Mouse (Mus musculus) lung, postnatal 0 days (tissue): ENCODE results near the gene Epo. TPM values are rescaled to one million over a fixed set of nuclear protein-coding genes. Genes with fewer than 3 reads are reported as not detected.
A peak's percentile ranks its signal among the peaks of the same experiment; 100 is the strongest.

Experiments used
- ATAC-seq: fragments of 200-750 bp; cut with Nextera tagmentation; 2 replicates; pipeline ENCODE4 v1.8.0; 2017; ENCODE audit warnings: moderate library complexity
- DNase-seq: peaks from one replicate; pipeline ENCODE4 v3.0.0-alpha.2; 2016; ENCODE audit warnings: low spot score
- H3K27ac ChIP-seq: fragments of 300-500 bp; sonication (generic); 2 replicates; pipeline ENCODE4 v1.5.1; 2014; ENCODE audit warnings: antibody characterized with exemption, mild to moderate bottlenecking, low read length, mixed read lengths
- H3K27me3 ChIP-seq: fragments of 300-500 bp; sonication (generic); replicated peaks from 2 replicates; pipeline ENCODE4 v1.6.1; 2014; ENCODE audit warnings: low read length, mixed read lengths; ENCODE audit not compliant: insufficient read depth
- H3K36me3 ChIP-seq: fragments of 300-500 bp; sonication (generic); 2 replicates; pipeline ENCODE4 v1.6.1; 2014; ENCODE audit warnings: low read length, mixed read lengths; ENCODE audit not compliant: insufficient read depth
- H3K4me1 ChIP-seq: fragments of 300-500 bp; sonication (generic); 2 replicates; pipeline ENCODE4 v1.6.1; 2014; ENCODE audit warnings: antibody characterized with exemption, low read depth, low read length, mixed read lengths; ENCODE audit not compliant: insufficient read depth
- H3K4me2 ChIP-seq: fragments of 300-500 bp; sonication (generic); replicated peaks from 2 replicates; pipeline ENCODE4 v1.6.1; 2014; ENCODE audit warnings: low read depth, mild to moderate bottlenecking, low read length, moderate library complexity, mixed read lengths
- H3K4me3 ChIP-seq: fragments of 300-500 bp; sonication (generic); 2 replicates; pipeline ENCODE4 v1.5.1; 2014; ENCODE audit warnings: low read depth, low read length
- H3K9ac ChIP-seq: fragments of 300-500 bp; sonication (generic); replicated peaks from 2 replicates; pipeline ENCODE4 v1.6.1; 2014; ENCODE audit warnings: low read depth, mild to moderate bottlenecking
- H3K9me3 ChIP-seq: fragments of 300-500 bp; sonication (generic); 2 replicates; pipeline ENCODE4 v1.6.1; 2016; ENCODE audit warnings: low read length, mixed read lengths
- CTCF ChIP-seq: IDR thresholded peaks from 2 replicates; pipeline ENCODE4 v1.5.1; 2016; ENCODE audit warnings: antibody characterized with exemption, mild to moderate bottlenecking
- EP300 ChIP-seq: IDR thresholded peaks from 2 replicates; pipeline ENCODE4 v1.6.1; 2016; ENCODE audit warnings: antibody characterized with exemption, mild to moderate bottlenecking, control low read depth
- WGBS: fragments of 180-500 bp; shearing (Covaris S2); extraction: QIAGEN DNeasy Blood & Tissue Kit; methylation state at CpG from one replicate; pipeline ENCODE4 v1.1.7; 2014; 5-methylcytosine and 5-hydroxymethylcytosine counted together
- polyA plus RNA-seq: library from polyadenylated mRNA; unstranded; fragments of >200 nt; fragmentation: Nextera tagmentation; extraction: Ambion mirVana; gene quantifications from 2 replicates; pipeline ENCODE4 v1.2.1, GENCODE M21; 2015

Gene Epo
- polyA plus RNA-seq: not detected in 2 replicates

DNA sequence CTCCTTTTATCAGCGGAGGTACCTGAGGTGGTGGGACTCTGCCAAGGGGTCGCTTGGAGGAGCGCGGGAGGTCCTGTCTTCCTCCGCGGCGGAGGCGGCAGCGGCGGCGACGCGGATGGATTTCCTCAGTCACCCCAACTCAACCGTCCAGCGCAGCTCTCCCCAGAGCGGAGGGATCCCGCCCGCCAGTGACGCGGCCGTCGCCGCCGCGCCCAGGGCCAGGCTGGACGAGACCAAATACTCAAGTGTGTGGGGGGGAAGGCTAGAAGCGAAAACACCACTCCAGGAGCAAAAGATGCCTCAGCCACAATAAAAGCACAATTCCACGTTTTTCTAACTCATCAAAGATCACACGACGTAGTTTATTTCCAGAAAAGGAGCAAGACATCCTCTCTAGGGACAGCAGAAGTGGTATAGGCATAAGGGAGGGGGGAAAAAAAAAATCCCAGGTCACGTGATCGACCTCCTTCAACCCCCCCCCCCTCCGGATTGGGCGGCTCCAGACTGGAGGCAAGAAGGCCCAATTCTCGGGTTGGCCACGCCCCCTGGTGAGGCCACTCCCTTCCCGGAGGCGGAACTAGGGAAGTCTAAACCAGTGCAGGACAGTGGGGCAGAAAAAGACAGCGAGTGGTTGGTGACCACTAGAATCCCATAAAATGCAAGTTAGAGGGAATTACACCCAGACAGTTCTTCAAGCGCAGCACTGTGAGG is at the start of gene Epo, which contains the start of gene Gnb2:
Gene Epo, minus strand, starts transcription at position 126 of the 711 bp plus-strand sequence.
Gene Gnb2, minus strand, starts transcription at position 394 of the 711 bp plus-strand sequence.
- peak within 1 kb of the TSS; percentile 75 for H3K4me3 ChIP-seq
- H3K4me1 ChIP-seq: peaks cover 10% of the 10 kb centered on the region
- ATAC-seq (peak; percentile 81), DNase-seq (peak; percentile 97)
- under 1% methylated on average over 30 of the region's 40 CpGs for WGBS
- peak within 1 kb of the TSS; percentile 89 for H3K27ac ChIP-seq
- H3K4me2 ChIP-seq: peak within 1 kb of the TSS; percentile 92
- H3K9ac ChIP-seq: peak within 1 kb of the TSS; percentile 79
- no peaks in the 10 kb centered on the region for H3K9me3 ChIP-seq
- H3K27me3 ChIP-seq: no peaks in the 10 kb centered on the region
- TF ChIP-seq EP300 (peak; percentile 77), CTCF (no peak)
- peaks cover 11% of the 10 kb centered on the region for H3K36me3 ChIP-seq

DNA sequence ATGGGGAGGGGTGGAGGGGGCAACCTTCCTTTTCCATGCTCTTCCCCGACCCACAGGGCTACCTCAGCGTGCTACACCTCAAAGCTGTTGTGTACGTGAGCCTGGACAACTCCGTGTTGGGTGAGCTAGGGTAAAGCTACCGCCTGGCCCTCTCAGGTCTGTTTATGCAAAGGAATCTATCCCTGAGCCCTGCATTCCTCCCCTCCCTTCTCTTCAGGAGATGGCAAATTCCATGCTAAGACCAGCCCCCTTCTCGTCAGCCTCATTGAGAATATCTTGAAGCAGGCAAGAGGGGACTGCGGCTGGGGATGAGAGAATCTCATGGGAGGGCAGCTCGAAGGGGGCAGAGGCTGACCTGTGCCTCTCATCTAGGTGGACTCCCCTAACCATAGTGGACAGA is 49.7 kb upstream of the Epo start:
- peak; percentile 67 for ATAC-seq
- Histone ChIP-seq H3K4me2 (no peak overlapping the region), H3K4me3 (no peak overlapping the region), H3K9ac (no peak overlapping the region), H3K27me3 (no peaks in the 10 kb centered on the region), H3K27ac (no peak overlapping the region), H3K4me1 (peaks cover 7% of the 10 kb centered on the region; the same call in 1 of the 2 replicates), H3K9me3 (no peaks in the 10 kb centered on the region), H3K36me3 (no peaks in the 10 kb centered on the region)
- 28% methylated on average over 8 of the region's 8 CpGs for WGBS
- no peak for TF ChIP-seq EP300
- no peak for TF ChIP-seq CTCF
- DNase-seq: peak; percentile 68

DNA sequence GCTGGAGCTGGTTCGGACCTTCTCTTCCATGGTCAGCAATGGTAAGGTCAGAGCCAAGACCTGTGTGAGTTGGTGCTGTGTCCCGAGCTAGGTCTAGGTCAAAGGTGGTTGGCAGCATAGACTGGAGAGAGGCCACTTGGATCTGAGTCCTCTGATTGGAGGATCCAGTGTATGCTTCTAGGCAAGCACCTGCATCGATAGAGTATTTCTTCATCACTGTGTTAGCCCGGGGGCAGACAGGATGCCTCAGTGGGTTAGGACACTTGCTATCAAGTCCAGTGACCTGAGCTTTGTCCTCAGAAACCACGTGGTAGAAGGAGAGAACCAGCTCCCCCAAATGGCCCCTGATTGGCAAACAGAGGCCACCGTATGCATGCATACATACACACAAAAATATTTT is 47.2 kb upstream of the Epo start:
- Histone ChIP-seq H3K4me3 (no peak overlapping the region), H3K9me3 (no peaks in the 10 kb centered on the region), H3K9ac (no peak overlapping the region), H3K27me3 (no peaks in the 10 kb centered on the region), H3K4me1 (peaks cover 7% of the 10 kb centered on the region; the same call in 1 of the 2 replicates), H3K27ac (no peak overlapping the region), H3K36me3 (no peaks in the 10 kb centered on the region), H3K4me2 (no peak overlapping the region)
- WGBS: 74% methylated on average over 6 of the region's 6 CpGs
- TF ChIP-seq CTCF: no peak
- no peak for TF ChIP-seq EP300
- no peak for DNase-seq
- ATAC-seq: no peak

GRCm38 (mm10) chr5:137574470-137574901 is 41.4 kb upstream of the Epo start:
- ATAC-seq: no peak
- TF ChIP-seq EP300 (no peak), CTCF (peak; percentile 48)
- H3K36me3 ChIP-seq: no peaks in the 10 kb centered on the region
- no peaks in the 10 kb centered on the region for H3K9me3 ChIP-seq
- peak; percentile 24 for DNase-seq
- H3K9ac ChIP-seq: no peak overlapping the region
- WGBS: 8% methylated on average over 27 of the region's 27 CpGs
- no peaks in the 10 kb centered on the region for H3K27me3 ChIP-seq
- H3K4me2 ChIP-seq: no peak overlapping the region
- H3K4me3 ChIP-seq: no peak overlapping the region
- no peak overlapping the region for H3K27ac ChIP-seq
- 0 out of 2 replicates have a peak, but pooled peaks cover 3% of the 10 kb centered on the region for H3K4me1 ChIP-seq

DNA sequence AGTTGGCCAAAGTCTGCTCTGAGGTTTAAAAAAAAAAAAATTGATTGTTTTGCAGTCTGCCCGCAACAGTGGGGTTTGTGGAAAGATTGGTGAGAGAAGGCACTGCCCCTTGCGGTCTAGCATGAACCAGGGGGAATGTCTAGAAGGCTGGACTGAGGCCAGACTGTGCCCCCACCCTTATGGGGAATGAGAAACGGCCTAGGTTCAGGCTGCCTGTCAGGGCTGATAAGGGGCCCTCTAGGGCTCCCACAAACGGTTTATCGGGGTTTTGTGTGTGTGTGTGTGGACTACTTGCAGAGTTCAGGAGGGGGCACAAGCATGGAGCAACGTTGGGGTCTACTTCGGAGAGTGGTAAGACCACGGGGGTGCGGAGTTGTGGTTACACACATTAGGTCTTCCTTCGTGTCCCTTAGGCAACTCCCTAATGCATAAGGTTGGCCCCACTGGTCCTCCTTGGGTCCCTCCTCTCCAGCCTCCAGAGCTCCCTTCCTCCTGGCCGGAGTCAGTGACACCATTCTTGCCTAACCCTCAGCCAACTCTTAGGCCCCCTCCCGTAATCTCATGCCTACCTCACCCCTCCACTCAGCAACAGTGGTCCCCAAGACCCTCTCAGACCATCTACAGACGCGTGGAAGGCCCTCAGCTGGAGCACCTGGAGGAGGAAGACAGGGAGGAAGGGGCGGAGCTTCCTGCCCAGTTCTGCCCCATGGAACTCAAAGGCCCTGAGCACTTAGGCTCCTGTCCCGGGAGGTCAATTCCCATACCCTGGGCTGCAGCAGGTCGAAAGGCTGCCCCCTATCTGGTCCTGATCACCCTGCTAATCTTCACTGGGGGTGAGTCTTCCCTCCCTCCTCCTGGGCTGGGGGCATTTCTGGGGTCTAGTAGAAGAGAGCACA is 37.9 kb upstream of the Epo start:
- Histone ChIP-seq H3K4me1 (0 out of 2 replicates have a peak, but pooled peaks cover 3% of the 10 kb centered on the region), H3K36me3 (no peaks in the 10 kb centered on the region), H3K4me3 (no peak overlapping the region), H3K27ac (no peak overlapping the region), H3K9ac (no peak overlapping the region), H3K4me2 (no peak overlapping the region), H3K27me3 (no peaks in the 10 kb centered on the region), H3K9me3 (no peaks in the 10 kb centered on the region)
- DNase-seq (no peak), ATAC-seq (no peak)
- no peak for TF ChIP-seq CTCF
- no peak for TF ChIP-seq EP300
- 73% methylated on average over 16 of the region's 17 CpGs for WGBS

DNA sequence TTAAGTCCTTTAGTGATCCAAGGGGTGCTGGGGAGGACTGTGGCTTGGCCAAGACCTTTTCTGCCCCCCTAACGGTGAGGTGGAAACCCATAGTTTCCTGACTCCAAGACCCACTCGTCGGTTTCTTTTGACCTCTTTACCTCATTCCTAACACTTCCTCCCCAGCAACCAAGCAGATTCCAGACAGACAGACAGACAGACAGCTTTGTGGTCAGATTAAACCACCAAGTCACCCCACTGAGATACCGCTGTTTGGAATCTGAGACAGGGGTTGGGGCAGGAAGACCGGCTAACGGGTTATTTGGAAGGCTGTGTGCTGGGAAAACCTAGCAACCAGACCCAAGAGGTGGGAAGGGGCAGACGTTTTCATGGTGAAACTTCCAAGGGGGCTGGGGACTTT is 37.1 kb upstream of the Epo start:
- Histone ChIP-seq H3K36me3 (no peaks in the 10 kb centered on the region), H3K9me3 (no peaks in the 10 kb centered on the region), H3K27ac (no peak overlapping the region), H3K4me1 (0 out of 2 replicates have a peak, but pooled peaks cover 3% of the 10 kb centered on the region), H3K4me3 (no peak overlapping the region), H3K27me3 (no peaks in the 10 kb centered on the region), H3K4me2 (0 out of 2 replicates have a peak overlapping the region, but pooled peaks have one; percentile 25), H3K9ac (no peak overlapping the region)
- DNase-seq (no peak), ATAC-seq (no peak)
- WGBS: 37% methylated on average over 7 of the region's 7 CpGs
- TF ChIP-seq CTCF (no peak), EP300 (no peak)
